Mouse (Mus musculus) midbrain, embryonic 16.5 days (tissue): ENCODE results near the gene Scoc. TPM values are rescaled to one million over a fixed set of nuclear protein-coding genes. Genes with fewer than 3 reads are reported as not detected.

Experiments used
- ATAC-seq: fragments of 200-750 bp; cut with Nextera tagmentation; 2 replicates; pipeline ENCODE4 v1.8.0; 2017; ENCODE audit warnings: moderate TSS enrichment
- H3K27ac ChIP-seq: fragments of 300-500 bp; sonication (generic); 2 replicates; pipeline ENCODE4 v1.5.1; 2014; ENCODE audit warnings: mild to moderate bottlenecking, low read length, mixed read lengths
- H3K27me3 ChIP-seq: fragments of 300-500 bp; sonication (generic); 2 replicates; pipeline ENCODE4 v1.6.1; 2014; ENCODE audit warnings: low read depth, low read length, mixed read lengths; ENCODE audit not compliant: control insufficient read depth, insufficient read depth
- H3K36me3 ChIP-seq: fragments of 300-500 bp; sonication (generic); 2 replicates; pipeline ENCODE4 v1.6.1; 2014; ENCODE audit warnings: mild to moderate bottlenecking, low read length, moderate library complexity, mixed read lengths; ENCODE audit not compliant: control insufficient read depth, insufficient read depth
- H3K4me1 ChIP-seq: fragments of 300-500 bp; sonication (generic); 2 replicates; pipeline ENCODE4 v1.6.1; 2014; ENCODE audit warnings: mild to moderate bottlenecking, low read length, mixed read lengths; ENCODE audit not compliant: control insufficient read depth, insufficient read depth
- H3K4me2 ChIP-seq: fragments of 300-500 bp; sonication (generic); 2 replicates; pipeline ENCODE4 v1.6.1; 2014; ENCODE audit warnings: mild to moderate bottlenecking, low read length, mixed read lengths
- H3K4me3 ChIP-seq: fragments of 300-500 bp; sonication (generic); 2 replicates; pipeline ENCODE4 v1.5.1; 2014; ENCODE audit warnings: low read depth, mild to moderate bottlenecking, low read length, moderate library complexity, mixed read lengths
- H3K9ac ChIP-seq: fragments of 300-500 bp; sonication (generic); 2 replicates; pipeline ENCODE4 v1.6.1; 2014; ENCODE audit warnings: low read depth, low read length, mixed read lengths
- H3K9me3 ChIP-seq: fragments of 300-500 bp; sonication (generic); replicated peaks from 2 replicates; pipeline ENCODE4 v1.6.1; 2014; ENCODE audit warnings: mild to moderate bottlenecking, low read length, mixed read lengths; ENCODE audit not compliant: control insufficient read depth, poor library complexity, severe bottlenecking
- WGBS: fragments of 180-500 bp; shearing (Covaris S2); extraction: QIAGEN DNeasy Blood & Tissue Kit; methylation state at CpG from one replicate; pipeline ENCODE4 v1.1.7; 2014; 5-methylcytosine and 5-hydroxymethylcytosine counted together
- polyA plus RNA-seq: library from polyadenylated mRNA; unstranded; fragments of >200 nt; fragmentation: Nextera tagmentation; extraction: Ambion mirVana; gene quantifications from 2 replicates; pipeline ENCODE4 v1.2.1, GENCODE M21; 2015

Gene Scoc
- polyA plus RNA-seq, 1 experiment from 2014 or later, result 361 TPM

GRCm38 (mm10) chr8:83390006-83390701 lies 68.0 kb downstream of the Scoc start:
- H3K27me3 ChIP-seq, result peaks cover 3% of the 10 kb centered on the region; the same call in 1 of the 2 replicates
- WGBS, result 5% methylated on average over 14 of the region's 14 CpGs
- H3K4me1 ChIP-seq, result peaks cover 7% of the 10 kb centered on the region; the same call in 1 of the 2 replicates
- ATAC-seq, result peak; percentile 83
- H3K27ac ChIP-seq, result no peak overlapping the region
- H3K9ac ChIP-seq, result peak overlapping the region; percentile 75
- H3K36me3 ChIP-seq, result no peaks in the 10 kb centered on the region
- H3K9me3 ChIP-seq, result no peaks in the 10 kb centered on the region
- peak overlapping the region; percentile 63 for H3K4me3 ChIP-seq
- peak overlapping the region; percentile 65 for H3K4me2 ChIP-seq

- 4% methylated on average over 41 of the region's 41 CpGs for WGBS
- peak; percentile 97 for ATAC-seq
- Histone ChIP-seq H3K4me2 (peak within 1 kb of the TSS; percentile 65), H3K36me3 (no peaks in the 10 kb centered on the region), H3K9me3 (no peaks in the 10 kb centered on the region), H3K27ac (no peak within 1 kb of the TSS), H3K4me3 (peak within 1 kb of the TSS; percentile 63), H3K9ac (peak within 1 kb of the TSS; percentile 75), H3K4me1 (peaks cover 7% of the 10 kb centered on the region; the same call in 1 of the 2 replicates), H3K27me3 (peaks cover 3% of the 10 kb centered on the region; the same call in 1 of the 2 replicates)
Observed at GRCm38 (mm10) chr8:83389316-83390005, 68.7 kb downstream of the Scoc start, which contains the start of gene Clgn. Gene Clgn (plus strand): TSS chr8:83389867.

GRCm38 (mm10) chr8:83382850-83383249 lies 75.3 kb downstream of the Scoc start:
- Histone ChIP-seq H3K4me2 (no peak overlapping the region), H3K36me3 (no peaks in the 10 kb centered on the region), H3K9me3 (no peaks in the 10 kb centered on the region), H3K27ac (no peak overlapping the region), H3K4me3 (no peak overlapping the region), H3K27me3 (no peaks in the 10 kb centered on the region), H3K9ac (no peak overlapping the region), H3K4me1 (no peaks in the 10 kb centered on the region)
- WGBS, result 36% methylated on average over 2 of the region's 2 CpGs
- ATAC-seq, result no peak

- Histone ChIP-seq H3K4me3 (no peak overlapping the region), H3K4me1 (no peaks in the 10 kb centered on the region), H3K36me3 (no peaks in the 10 kb centered on the region), H3K9me3 (no peaks in the 10 kb centered on the region), H3K9ac (no peak overlapping the region), H3K27ac (no peak overlapping the region), H3K4me2 (no peak overlapping the region), H3K27me3 (no peaks in the 10 kb centered on the region)
- ATAC-seq, result no peak
- WGBS, result 88% methylated on average over 2 of the region's 2 CpGs
Observed at GRCm38 (mm10) chr8:83381016-83381415, 77.2 kb downstream of the Scoc start.

- ATAC-seq, result no peak
- no peak overlapping the region for H3K27ac ChIP-seq
- WGBS, result 77% methylated on average over 4 of the region's 4 CpGs
- no peaks in the 10 kb centered on the region for H3K9me3 ChIP-seq
- H3K36me3 ChIP-seq, result no peaks in the 10 kb centered on the region
- no peak overlapping the region for H3K4me2 ChIP-seq
- no peak overlapping the region for H3K9ac ChIP-seq
- no peaks in the 10 kb centered on the region for H3K4me1 ChIP-seq
- H3K27me3 ChIP-seq, result no peaks in the 10 kb centered on the region
- H3K4me3 ChIP-seq, result no peak overlapping the region
Observed at GRCm38 (mm10) chr8:83380141-83380540, 78.0 kb downstream of the Scoc start.

Other genes starting within 250 kb of the Scoc start
- 0.18 TPM in 1 of 2 replicates, not detected in the other for gene Ucp1, start 168.0 kb downstream of the Scoc start, polyA plus RNA-seq
- gene Elmod2, start 125.9 kb downstream of the Scoc start, polyA plus RNA-seq, result 28.9 and 31.6 TPM in 2 replicates
- gene Mgat4d, start 109.9 kb downstream of the Scoc start, polyA plus RNA-seq, result not detected in 2 replicates
- gene Clgn, start 68.5 kb downstream of the Scoc start, polyA plus RNA-seq, result 11.5 and 12.6 TPM in 2 replicates
- gene Olfr370, start 77.4 kb upstream of the Scoc start, polyA plus RNA-seq, result 0.07 TPM in 1 of 2 replicates, not detected in the other
- 320 and 338 TPM in 2 replicates for gene Ndufb7, start 108.3 kb upstream of the Scoc start, polyA plus RNA-seq
- 1,093 and 1,247 TPM in 2 replicates for gene Tecr, start 149.6 kb upstream of the Scoc start, polyA plus RNA-seq
- 60.2 and 60.8 TPM in 2 replicates for gene Dnajb1, start 149.8 kb upstream of the Scoc start, polyA plus RNA-seq
- gene Gipc1, start 194.3 kb upstream of the Scoc start, polyA plus RNA-seq, result 126 and 132 TPM in 2 replicates
- 0.97 and 1.1 TPM in 2 replicates for gene Ptger1, start 208.3 kb upstream of the Scoc start, polyA plus RNA-seq
- 27.4 and 28.7 TPM in 2 replicates for gene Pkn1, start 240.8 kb upstream of the Scoc start, polyA plus RNA-seq